Mouse (Mus musculus) sigmoid colon, adult 10 weeks (tissue): Measurements from ENCODE around the gene Ctsd. TPM values are rescaled to one million over a fixed set of nuclear protein-coding genes. Genes with fewer than 3 reads are reported as not detected.

ENCODE experiments used
- polyA plus RNA-seq: library from polyadenylated mRNA; stranded (reverse); fragments of 350-450 nt; fragmentation: Illumina TruSeq; extraction: RNeasy Lipid Tissue Mini Kit (QIAGEN cat#74804); gene quantifications from one replicate; pipeline ENCODE4 v1.2.3, GENCODE M21; 2014; ENCODE audit warnings: low read depth, low replicate concordance

Gene Ctsd
- polyA plus RNA-seq = 14.8 TPM

GRCm38 (mm10) chr7:142387419-142388148, at the start of gene Ctsd:
Gene Ctsd, minus strand, starts transcription at chr7:142388038.

DNA sequence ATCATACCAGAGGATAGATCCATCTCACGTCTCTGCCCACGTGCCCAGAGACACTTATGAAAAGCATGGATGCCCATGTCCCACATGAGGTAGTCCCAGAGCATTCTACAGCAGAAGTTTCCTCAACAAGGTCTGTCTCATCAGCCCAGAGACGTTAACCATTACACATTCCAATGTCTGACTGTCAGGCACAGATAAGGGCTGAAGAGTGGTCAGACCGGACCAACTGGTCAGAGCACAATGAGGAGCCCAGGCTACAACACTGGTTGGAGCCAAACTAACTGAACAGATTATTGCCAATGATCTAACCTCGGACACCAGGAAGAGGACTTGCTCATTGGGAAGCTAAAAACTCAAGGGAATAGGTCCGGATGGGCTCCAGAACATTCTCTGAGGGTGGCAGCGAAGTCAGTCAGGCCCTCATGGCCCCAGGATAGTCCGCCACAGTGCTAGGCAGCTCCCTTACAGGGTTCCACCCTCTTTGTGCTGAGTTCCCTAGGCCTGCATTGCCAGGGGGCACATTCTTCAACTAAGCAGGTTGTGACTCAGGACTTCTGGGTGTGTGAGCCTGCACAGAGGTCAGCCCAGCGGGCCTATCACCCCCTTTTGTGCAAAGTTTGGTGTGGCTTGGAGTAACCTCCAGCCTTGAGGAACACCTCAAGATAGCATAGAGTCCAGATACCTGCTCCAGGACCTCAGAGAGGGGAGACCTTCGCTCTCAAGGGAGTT, 46.5 kb upstream of the Ctsd start, which contains the start of gene Syt8:
Syt8 (plus strand) TSS at position 714 of the 729 bp plus-strand sequence.

DNA sequence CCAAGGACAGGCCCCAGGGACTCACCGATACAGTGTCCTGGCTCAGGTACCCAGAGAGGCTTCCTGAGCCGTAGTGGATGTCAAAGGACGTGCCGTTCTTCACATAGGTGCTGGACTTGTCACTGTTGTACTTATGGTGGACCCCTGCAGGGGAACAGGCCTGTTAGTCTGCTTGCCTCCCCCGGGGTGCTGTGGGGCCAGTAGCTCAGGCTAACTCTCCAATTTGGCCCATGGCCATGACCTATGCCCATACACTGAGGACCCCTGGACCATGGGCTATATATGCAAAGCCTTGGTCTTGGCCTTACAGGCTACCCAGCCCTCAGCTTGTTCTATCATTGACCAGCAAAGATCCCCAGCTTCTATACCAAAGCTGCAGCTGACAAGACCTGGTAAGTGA, 5.3 kb downstream of the Ctsd start, which contains the start of gene Gm49369:
Gm49369 (minus strand) TSS at position 101 of the 400 bp plus-strand sequence.

GRCm38 (mm10) chr7:142373641-142374412, 14.0 kb downstream of the Ctsd start, which contains the start of gene Ifitm10:
Gene Ifitm10, minus strand, starts transcription at chr7:142373753.

Other genes with a start within 250 kb of the Ctsd start
- not detected for gene Gm45337, start 243.4 kb downstream of the Ctsd start, polyA plus RNA-seq
- gene Gm29735, start 230.9 kb downstream of the Ctsd start, polyA plus RNA-seq = not detected
- not detected for gene Gm4553, start 222.3 kb downstream of the Ctsd start, polyA plus RNA-seq
- not detected for gene Krtap5-2, start 212.0 kb downstream of the Ctsd start, polyA plus RNA-seq
- not detected for gene Gm10153, start 197.6 kb downstream of the Ctsd start, polyA plus RNA-seq
- gene Krtap5-3, start 186.7 kb downstream of the Ctsd start, polyA plus RNA-seq = not detected
- gene Gm7579, start 176.2 kb downstream of the Ctsd start, polyA plus RNA-seq = not detected
- not detected for gene Krtap5-5, start 158.1 kb downstream of the Ctsd start, polyA plus RNA-seq
- not detected for gene Gm40460, start 147.0 kb downstream of the Ctsd start, polyA plus RNA-seq
- gene Gm2431, start 129.7 kb downstream of the Ctsd start, polyA plus RNA-seq = not detected
- gene Gm4559, start 113.7 kb downstream of the Ctsd start, polyA plus RNA-seq = not detected
- not detected for gene Krtap5-1, start 90.9 kb downstream of the Ctsd start, polyA plus RNA-seq
- not detected for gene Krtap5-4, start 84.5 kb downstream of the Ctsd start, polyA plus RNA-seq
- gene Ifitm10, start 14.3 kb downstream of the Ctsd start, polyA plus RNA-seq = not detected
- gene Gm49369, start 5.4 kb downstream of the Ctsd start, polyA plus RNA-seq = 13.1 TPM
- not detected for gene Syt8, start 46.8 kb upstream of the Ctsd start, polyA plus RNA-seq
- not detected for gene Tnni2, start 53.8 kb upstream of the Ctsd start, polyA plus RNA-seq
- 13.8 TPM for gene Lsp1, start 72.8 kb upstream of the Ctsd start, polyA plus RNA-seq
- not detected for gene Tnnt3, start 110.8 kb upstream of the Ctsd start, polyA plus RNA-seq
- gene Mrpl23, start 144.6 kb upstream of the Ctsd start, polyA plus RNA-seq = 2.1 TPM